Mouse (Mus musculus) CD8-positive naive resting alpha-beta T cell, adult 57 days (primary cell): Measurements from ENCODE around the gene Cxadr. TPM values are rescaled to one million over a fixed set of nuclear protein-coding genes. Genes with fewer than 3 reads are reported as not detected.

Experiments used
- total RNA-seq: library from RNA; stranded (reverse); gene quantifications from one replicate; pipeline ENCODE4 v1.2.4, GENCODE M21; 2023

Cxadr gene
- 1.8 TPM for total RNA-seq

GRCm38 (mm10) chr16:78301183-78301830 lies at the start of gene Cxadr:
Gene Cxadr (plus strand): TSS chr16:78301489.

GRCm38 (mm10) chr16:78376745-78377570 lies 75.7 kb downstream of the Cxadr start, which contains the start of gene Btg3:
Gene Btg3 (minus strand): TSS chr16:78377192.

Other genes starting within 250 kb of the Cxadr start
- 51.0 TPM for gene Btg3, start 75.7 kb downstream of the Cxadr start, total RNA-seq